ENCODE assay signal across 27 mouse cellular contexts in genomic region chr15:77353764-77354163, GRCm38 (mm10). TPM values are rescaled to one million over a fixed set of nuclear protein-coding genes. Genes with fewer than 3 reads are reported as not detected.
DNase-seq lines count a peak whose midpoint lies in the region; ATAC-seq and TF ChIP-seq lines count a peak whose summit lies in the region.
"Had no signal": no experiment of that assay in that cellular context is flagged by ENCODE, and none has a peak within 500 bp of the region (broad histone marks: within the 10 kb centered on the region; RNA-seq: fewer than 3 reads in every experiment).

No protein-coding gene starts in this region.

- H3K27me3 ChIP-seq in hindbrain, embryonic 13.5 days: no peaks in the 10 kb centered on the region
- no peaks in the 10 kb centered on the region for H3K27me3 ChIP-seq in hindbrain, embryonic 11.5 days (ENCODE audit: control insufficient read depth, insufficient read depth, low read length)
- H3K27me3 ChIP-seq in midbrain, embryonic 10.5 days (ENCODE audit: low read depth, poor library complexity, severe bottlenecking): peaks cover 17% of the 10 kb centered on the region
- H3K27me3 ChIP-seq in midbrain, postnatal 0 days (ENCODE audit: insufficient read depth, low read length): no peaks in the 10 kb centered on the region
- no peaks in the 10 kb centered on the region for H3K27me3 ChIP-seq in hindbrain, postnatal 0 days (ENCODE audit: insufficient read depth, low read length)
- H3K27me3 ChIP-seq: intestine, embryonic 15.5 days; lung, embryonic 15.5 days had no signal

- WGBS in hindbrain, embryonic 13.5 days: 23% methylated on average over 4 of the region's 4 CpGs
- WGBS in hindbrain, embryonic 11.5 days: 23% methylated on average over 4 of the region's 4 CpGs
- WGBS in midbrain, embryonic 10.5 days: 45% methylated on average over 4 of the region's 4 CpGs
- 53% methylated on average over 4 of the region's 4 CpGs for WGBS in midbrain, postnatal 0 days
- WGBS in hindbrain, postnatal 0 days: 35% methylated on average over 4 of the region's 4 CpGs

- no peak overlapping the region for H3K4me3 ChIP-seq in hindbrain, embryonic 13.5 days
- H3K4me3 ChIP-seq in hindbrain, embryonic 11.5 days (ENCODE audit: low read depth, low read length): no peak overlapping the region
- no peak overlapping the region for H3K4me3 ChIP-seq in midbrain, embryonic 10.5 days
- no peak overlapping the region for H3K4me3 ChIP-seq in midbrain, postnatal 0 days (ENCODE audit: low read depth, low read length)
- H3K4me3 ChIP-seq in hindbrain, postnatal 0 days (ENCODE audit: low read length): no peak overlapping the region
- H3K4me3 ChIP-seq: erythroblast, embryonic 14.5 days; intestine, embryonic 15.5 days; layer of hippocampus, adult 2 months; liver, embryonic 12.5 days; lung, embryonic 15.5 days; midbrain, embryonic 12.5 days had no signal

- H3K9me3 ChIP-seq in hindbrain, embryonic 13.5 days: no peaks in the 10 kb centered on the region
- no peaks in the 10 kb centered on the region for H3K9me3 ChIP-seq in hindbrain, embryonic 11.5 days (ENCODE audit: control insufficient read depth, low read length)
- no peaks in the 10 kb centered on the region for H3K9me3 ChIP-seq in midbrain, embryonic 10.5 days (replicated peaks)
- H3K9me3 ChIP-seq in midbrain, postnatal 0 days (ENCODE audit: low read length): no peaks in the 10 kb centered on the region
- no peaks in the 10 kb centered on the region for H3K9me3 ChIP-seq in hindbrain, postnatal 0 days (ENCODE audit: low read length)
- H3K9me3 ChIP-seq: intestine, embryonic 15.5 days; liver, embryonic 12.5 days; lung, embryonic 15.5 days; midbrain, embryonic 12.5 days had no signal

- no peak for ATAC-seq in hindbrain, embryonic 13.5 days (ENCODE audit: low FRiP score)
- no peak for ATAC-seq in hindbrain, embryonic 11.5 days (ENCODE audit: low FRiP score)
- ATAC-seq in midbrain, postnatal 0 days (ENCODE audit: low FRiP score): no peak
- no peak for ATAC-seq in hindbrain, postnatal 0 days
- ATAC-seq: forebrain, embryonic 16.5 days; intestine, embryonic 15.5 days; liver, embryonic 12.5 days had no signal

- peaks cover 48% of the 10 kb centered on the region for H3K4me1 ChIP-seq in hindbrain, embryonic 13.5 days (replicated peaks)
- H3K4me1 ChIP-seq in hindbrain, embryonic 11.5 days (replicated peaks; ENCODE audit: control insufficient read depth, insufficient read depth, low read length): peaks cover 28% of the 10 kb centered on the region
- H3K4me1 ChIP-seq in midbrain, embryonic 10.5 days: peaks cover 57% of the 10 kb centered on the region
- H3K4me1 ChIP-seq in midbrain, postnatal 0 days (ENCODE audit: insufficient read depth, low read length): 0 out of 2 replicates have a peak, but pooled peaks cover 8% of the 10 kb centered on the region
- H3K4me1 ChIP-seq in hindbrain, postnatal 0 days (ENCODE audit: insufficient read depth, low read length): peaks cover 8% of the 10 kb centered on the region

- H3K9ac ChIP-seq in hindbrain, embryonic 13.5 days: no peak overlapping the region
- no peak overlapping the region for H3K9ac ChIP-seq in hindbrain, embryonic 11.5 days (ENCODE audit: low read depth, low read length)
- no peak overlapping the region for H3K9ac ChIP-seq in midbrain, postnatal 0 days (replicated peaks; ENCODE audit: low read length, poor library complexity, severe bottlenecking)
- no peak overlapping the region for H3K9ac ChIP-seq in hindbrain, postnatal 0 days (replicated peaks; ENCODE audit: low read length)
- H3K9ac ChIP-seq: intestine, embryonic 15.5 days; liver, embryonic 12.5 days; lung, embryonic 15.5 days; midbrain, embryonic 12.5 days had no signal

- H3K27ac ChIP-seq in hindbrain, embryonic 13.5 days: 0 out of 2 replicates have a peak overlapping the region, but pooled peaks have one; percentile 35
- no peak overlapping the region for H3K27ac ChIP-seq in hindbrain, embryonic 11.5 days (ENCODE audit: low read depth, low read length)
- H3K27ac ChIP-seq in midbrain, embryonic 10.5 days (replicated peaks): peak overlapping the region; percentile 65
- H3K27ac ChIP-seq in midbrain, postnatal 0 days (ENCODE audit: low read depth, low read length): no peak overlapping the region
- peak overlapping the region; percentile 70; the same call in 1 of the 2 replicates for H3K27ac ChIP-seq in hindbrain, postnatal 0 days
- H3K27ac ChIP-seq: intestine, embryonic 15.5 days; layer of hippocampus, adult 2 months; liver, embryonic 12.5 days; lung, embryonic 15.5 days; macrophage; stomach, postnatal 0 days had no signal

- DNase-seq in embryo, embryonic 10 days (ENCODE audit: low spot score): peak; percentile 51
- DNase-seq in embryo, embryonic 9.5 days (ENCODE audit: extremely low spot score): no peak
- DNase-seq in hindbrain, embryonic 11.5 days (ENCODE audit: low spot score): no peak
- no peak for DNase-seq in midbrain, embryonic 10.5 days (ENCODE audit: low spot score)
- DNase-seq in midbrain, postnatal 0 days (ENCODE audit: low spot score): no peak
- DNase-seq in hindbrain, postnatal 0 days (ENCODE audit: low spot score): no peak
- no peak for DNase-seq in spleen, postnatal 14 days (ENCODE audit: low spot score in 2 of 2)
- DNase-seq: adrenal gland, postnatal 36 days; cerebellum, adult 11-12 months; cerebellum, postnatal 14 days; heart, postnatal 4 days; kidney, postnatal 14 days; retina, postnatal 1 day; right cerebral cortex, postnatal 4 days had no signal

- H3K4me2 ChIP-seq in hindbrain, embryonic 13.5 days: no peak overlapping the region
- no peak overlapping the region for H3K4me2 ChIP-seq in hindbrain, embryonic 11.5 days (replicated peaks; ENCODE audit: low read depth, low read length)
- no peak overlapping the region for H3K4me2 ChIP-seq in midbrain, postnatal 0 days (ENCODE audit: low read depth, low read length, poor library complexity, severe bottlenecking)
- no peak overlapping the region for H3K4me2 ChIP-seq in hindbrain, postnatal 0 days (ENCODE audit: low read depth, low read length)
- H3K4me2 ChIP-seq: intestine, embryonic 15.5 days; liver, embryonic 12.5 days; lung, embryonic 15.5 days; midbrain, embryonic 12.5 days had no signal

- no peak for TF ChIP-seq CTCF in midbrain, postnatal 0 days (IDR thresholded peaks at IDR 0.05)
- TF ChIP-seq CTCF in hindbrain, postnatal 0 days (IDR thresholded peaks at IDR 0.05; ENCODE audit: low read depth): no peak

- no peaks in the 10 kb centered on the region for H3K36me3 ChIP-seq in hindbrain, embryonic 13.5 days
- H3K36me3 ChIP-seq in hindbrain, embryonic 11.5 days (ENCODE audit: control insufficient read depth, insufficient read depth, low read length): no peaks in the 10 kb centered on the region
- no peaks in the 10 kb centered on the region for H3K36me3 ChIP-seq in midbrain, embryonic 10.5 days
- no peaks in the 10 kb centered on the region for H3K36me3 ChIP-seq in midbrain, postnatal 0 days (ENCODE audit: insufficient read depth, low read length)
- H3K36me3 ChIP-seq in hindbrain, postnatal 0 days (ENCODE audit: insufficient read depth, low read length): no peaks in the 10 kb centered on the region
- H3K36me3 ChIP-seq: intestine, embryonic 15.5 days; liver, embryonic 12.5 days; lung, embryonic 15.5 days; midbrain, embryonic 12.5 days had no signal

RNA-seq across cellular contexts. Expression of gene Apol7a, which starts 45.1 kb away (rescaled TPM):
- polyA plus RNA-seq in hindbrain, embryonic 13.5 days (2015; fragmentation: Nextera tagmentation; extraction: Ambion mirVana): 0.08 TPM in 1 of 2 replicates, not detected in the other
- polyA plus RNA-seq in hindbrain, embryonic 11.5 days (2014; fragmentation: Nextera tagmentation; extraction: Ambion mirVana): not detected in 2 replicates
- not detected in 2 replicates for polyA plus RNA-seq in midbrain, embryonic 10.5 days (2016; fragmentation: Nextera tagmentation; extraction: Ambion mirVana)
- not detected in 2 replicates for total RNA-seq in midbrain, postnatal 0 days (2014; rRNA removed)
- polyA plus RNA-seq in midbrain, postnatal 0 days (2015; fragmentation: Nextera tagmentation; extraction: Ambion mirVana): not detected in 2 replicates
- total RNA-seq in hindbrain, postnatal 0 days (2014; rRNA removed): not detected in 2 replicates
- polyA plus RNA-seq in hindbrain, postnatal 0 days (2015; fragmentation: Nextera tagmentation; extraction: Ambion mirVana): not detected in 2 replicates
- total RNA-seq: adrenal gland, postnatal 36 days; granulocyte monocyte progenitor cell, adult 5-6 weeks; layer of hippocampus, adult 2 months; MEL had no signal
- polyA plus RNA-seq: embryonic facial prominence, embryonic 11.5 days; erythroblast, embryonic 14.5 days; forebrain, embryonic 16.5 days; macrophage; midbrain, embryonic 12.5 days had no signal

RNA-seq across cellular contexts. Expression of gene Rbfox2, which starts 47.0 kb away (rescaled TPM):
- polyA plus RNA-seq in hindbrain, embryonic 13.5 days (2015; fragmentation: Nextera tagmentation; extraction: Ambion mirVana): 158 and 159 TPM in 2 replicates
- 115 and 142 TPM in 2 replicates for polyA plus RNA-seq in hindbrain, embryonic 11.5 days (2014; fragmentation: Nextera tagmentation; extraction: Ambion mirVana)
- polyA plus RNA-seq in midbrain, embryonic 10.5 days (2016; fragmentation: Nextera tagmentation; extraction: Ambion mirVana): 35.7 and 59.4 TPM in 2 replicates
- 360 and 399 TPM in 2 replicates for total RNA-seq in midbrain, postnatal 0 days (2014; rRNA removed)
- polyA plus RNA-seq in midbrain, postnatal 0 days (2015; fragmentation: Nextera tagmentation; extraction: Ambion mirVana): 96.4 and 96.6 TPM in 2 replicates
- 294 and 339 TPM in 2 replicates for total RNA-seq in hindbrain, postnatal 0 days (2014; rRNA removed)
- 84.1 and 91.9 TPM in 2 replicates for polyA plus RNA-seq in hindbrain, postnatal 0 days (2015; fragmentation: Nextera tagmentation; extraction: Ambion mirVana)
- polyA plus RNA-seq: erythroblast, embryonic 14.5 days had no signal

RNA-seq across cellular contexts. Expression of gene Apol9a, which starts 57.2 kb away (rescaled TPM):
- not detected in 2 replicates for polyA plus RNA-seq in hindbrain, embryonic 13.5 days (2015; fragmentation: Nextera tagmentation; extraction: Ambion mirVana)
- 0.03 and 0.06 TPM in 2 replicates for polyA plus RNA-seq in hindbrain, embryonic 11.5 days (2014; fragmentation: Nextera tagmentation; extraction: Ambion mirVana)
- 0.05 TPM in 1 of 2 replicates, not detected in the other for polyA plus RNA-seq in midbrain, embryonic 10.5 days (2016; fragmentation: Nextera tagmentation; extraction: Ambion mirVana)
- total RNA-seq in midbrain, postnatal 0 days (2014; rRNA removed): 0.16 and 0.42 TPM in 2 replicates
- 0.39 and 0.80 TPM in 2 replicates for polyA plus RNA-seq in midbrain, postnatal 0 days (2015; fragmentation: Nextera tagmentation; extraction: Ambion mirVana)
- 0.43 and 7.8 TPM in 2 replicates for total RNA-seq in hindbrain, postnatal 0 days (2014; rRNA removed)
- 1.0 and 1.2 TPM in 2 replicates for polyA plus RNA-seq in hindbrain, postnatal 0 days (2015; fragmentation: Nextera tagmentation; extraction: Ambion mirVana)
- total RNA-seq: granulocyte monocyte progenitor cell, adult 5-6 weeks; layer of hippocampus, adult 2 months; MEL had no signal
- polyA plus RNA-seq: embryonic facial prominence, embryonic 11.5 days; erythroblast, embryonic 14.5 days; liver, embryonic 12.5 days; midbrain, embryonic 12.5 days had no signal

Comparison
In these comparisons a context has a peak if more than half of its experiments do, and no peak if none do; other contexts are left out.
1. H3K27ac ChIP-seq: peak in hindbrain, embryonic 13.5 days (single experiment), midbrain, embryonic 10.5 days (single experiment) and hindbrain, postnatal 0 days (single experiment); none in hindbrain, embryonic 11.5 days (single experiment) and midbrain, postnatal 0 days (single experiment).